Mouse (Mus musculus) embryo, embryonic 10.5 days (tissue): ENCODE data around the gene Dscaml1.

Experiments used
- DNase-seq: peaks from one replicate; pipeline ENCODE4 v3.0.0-alpha.2; 2015; ENCODE audit warnings: low spot score

Dscaml1 gene

GRCm38 (mm10) chr9:45454889-45455610 is 28.6 kb downstream of the Dscaml1 start:
- no peak for DNase-seq

DNA sequence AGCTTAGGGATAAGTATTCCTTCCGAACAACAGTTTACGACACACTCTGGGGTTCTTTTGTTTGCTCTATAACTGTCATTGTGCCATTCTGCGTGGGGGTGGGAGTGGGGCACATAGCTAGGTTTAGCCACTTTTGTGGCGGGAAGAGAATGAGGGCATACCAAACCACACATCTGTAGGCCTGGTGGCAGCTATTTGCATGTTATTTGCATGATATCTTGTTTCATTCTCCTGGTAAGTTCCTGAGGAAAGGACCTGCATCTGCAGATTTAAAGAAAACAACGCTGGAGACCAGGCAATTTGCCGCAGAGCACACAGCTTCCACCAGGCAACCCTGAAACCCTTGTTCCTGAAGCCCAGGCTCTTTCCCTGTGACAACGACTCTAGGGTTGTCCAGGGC is 30.8 kb downstream of the Dscaml1 start:
- DNase-seq, result no peak

GRCm38 (mm10) chr9:45458363-45458762 is 31.9 kb downstream of the Dscaml1 start:
- no peak for DNase-seq

- peak; percentile 50 for DNase-seq
Measured at GRCm38 (mm10) chr9:45465396-45466019, 39.1 kb downstream of the Dscaml1 start.

DNA sequence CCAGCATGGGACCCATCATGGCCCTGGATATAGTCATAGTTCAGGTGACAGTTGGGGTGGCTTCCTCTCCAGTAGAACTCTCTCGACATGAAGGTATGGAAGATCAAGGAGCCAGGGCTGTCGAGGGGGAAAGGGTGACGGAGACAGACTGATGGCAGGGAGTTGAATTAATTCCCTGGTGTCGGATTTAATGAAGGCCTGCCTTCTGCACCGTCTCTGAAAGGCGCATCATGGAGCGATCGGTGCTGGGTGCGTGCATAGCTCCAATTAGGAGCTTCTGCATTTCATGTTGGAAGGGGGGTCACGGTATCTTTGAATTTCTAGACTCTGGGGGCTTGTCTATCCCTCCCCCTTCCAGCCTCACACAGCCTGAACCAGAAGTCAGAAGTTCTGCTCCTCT is 41.8 kb downstream of the Dscaml1 start:
- no peak for DNase-seq

DNA sequence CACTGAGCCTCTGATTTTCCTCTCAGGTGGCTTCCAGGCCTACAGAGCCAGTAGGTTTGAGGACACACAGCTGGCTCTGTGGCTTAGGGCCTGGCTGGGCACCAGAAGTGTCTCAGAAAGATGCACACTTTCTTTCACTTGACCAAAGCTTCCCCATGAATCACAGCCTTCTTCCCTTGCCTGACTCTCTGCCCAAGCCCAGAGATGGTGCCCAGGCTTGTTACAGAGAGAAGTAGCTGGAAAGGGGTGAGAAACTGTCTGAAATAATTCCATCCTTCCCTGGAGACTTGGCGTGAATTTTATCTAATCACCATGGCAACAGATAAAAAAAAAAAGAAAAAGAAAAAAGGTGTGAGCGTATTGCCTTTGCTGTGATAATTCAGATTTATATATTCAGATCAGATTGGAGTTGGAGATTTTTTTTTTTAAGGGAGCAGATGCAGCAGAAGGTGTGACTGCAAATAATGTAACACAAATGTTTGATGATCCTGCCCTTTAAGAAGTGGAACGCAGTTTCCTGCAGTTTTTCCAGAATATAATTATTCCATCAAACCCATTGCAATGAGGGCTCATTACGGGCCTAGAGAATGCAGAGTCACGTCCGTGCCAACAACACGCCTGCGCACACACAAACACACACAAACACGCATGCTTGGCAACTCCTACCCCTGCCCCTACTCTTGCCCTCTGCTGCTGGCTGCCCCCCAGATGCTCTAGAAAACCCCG is 44.5 kb downstream of the Dscaml1 start:
- DNase-seq, result no peak

DNA sequence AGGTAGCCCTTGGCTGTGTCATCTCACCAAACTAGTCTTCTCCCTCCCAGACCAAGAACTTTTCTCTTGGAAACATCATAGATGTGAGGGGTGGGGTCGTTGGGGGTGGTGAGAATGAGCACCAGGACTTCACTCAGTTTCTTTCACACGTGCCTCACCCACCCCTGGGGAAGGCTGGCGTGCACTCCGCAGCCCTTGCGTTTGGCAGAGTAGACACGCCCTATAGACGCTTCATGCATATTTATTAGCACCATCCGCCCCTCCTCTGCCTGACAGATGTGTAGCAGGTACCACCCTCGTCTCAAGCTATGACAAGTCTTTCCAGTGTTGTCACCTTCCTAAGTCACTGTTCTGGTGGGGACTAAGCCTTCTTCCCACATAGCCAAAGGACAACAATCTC is 45.3 kb downstream of the Dscaml1 start:
- no peak for DNase-seq

GRCm38 (mm10) chr9:45474874-45475273 is 48.4 kb downstream of the Dscaml1 start:
- DNase-seq, result no peak

DNA sequence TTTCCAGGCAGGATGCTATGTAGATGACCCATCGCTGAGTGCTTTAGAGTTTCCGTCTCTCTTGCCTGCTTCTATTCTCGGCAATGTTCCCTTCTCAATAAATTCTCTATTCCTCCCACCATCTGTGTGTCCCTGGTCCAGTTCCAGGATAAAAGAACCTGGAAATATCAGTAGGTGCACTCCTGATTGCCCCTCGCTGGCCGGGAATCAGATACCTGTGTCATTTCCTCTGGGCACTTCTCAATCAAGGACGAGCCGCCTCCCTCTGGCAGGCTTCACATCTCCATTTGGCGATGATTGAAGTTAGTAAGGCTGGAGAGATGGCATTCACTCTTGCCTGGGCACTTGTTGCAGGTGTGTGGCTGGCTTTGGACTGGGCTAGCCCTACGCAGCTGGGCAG is 54.5 kb downstream of the Dscaml1 start:
- DNase-seq, result no peak

GRCm38 (mm10) chr9:45486665-45487074 is 60.2 kb downstream of the Dscaml1 start:
- DNase-seq, result no peak

- DNase-seq, result no peak
Measured at GRCm38 (mm10) chr9:45487179-45487801, 60.9 kb downstream of the Dscaml1 start.

DNA sequence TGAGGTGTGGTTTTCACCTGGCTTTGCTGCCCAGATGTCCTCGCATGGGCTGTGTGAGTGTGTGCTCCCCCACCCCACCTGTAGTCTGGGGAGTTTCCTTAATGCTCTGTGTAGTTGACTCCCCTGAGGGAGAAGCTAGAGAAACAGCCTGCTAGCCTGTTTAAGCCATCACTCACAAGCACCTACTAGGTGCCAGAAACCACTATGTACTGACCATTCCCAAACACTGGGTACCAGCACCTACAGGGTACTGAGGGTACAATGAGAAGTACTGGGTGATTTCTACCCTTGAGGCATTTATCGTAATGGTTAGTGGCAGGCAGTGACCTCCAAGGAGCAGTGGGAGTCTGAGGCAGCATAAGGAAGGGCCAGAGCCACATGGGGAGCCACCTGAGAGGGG is 64.5 kb downstream of the Dscaml1 start:
- DNase-seq, result no peak

DNA sequence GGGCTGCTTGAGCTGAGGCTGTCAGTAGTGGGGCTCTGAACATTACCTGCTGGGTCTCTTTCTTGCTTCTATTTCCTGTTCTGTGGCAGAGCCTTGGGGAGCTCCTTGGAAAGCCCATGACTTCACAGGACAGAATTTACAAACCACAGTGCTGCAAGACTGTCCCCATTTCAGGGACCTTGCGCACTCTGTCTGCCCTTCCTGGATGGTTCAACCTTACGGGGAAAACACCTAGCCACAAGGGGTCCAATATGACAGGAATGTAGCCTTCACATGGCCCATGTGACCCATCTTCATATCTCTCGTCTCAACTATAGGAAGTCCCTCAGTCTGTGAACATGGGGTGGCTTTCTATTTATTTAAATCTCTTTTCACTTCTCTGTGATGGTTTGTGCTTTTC is 68.5 kb downstream of the Dscaml1 start:
- DNase-seq, result no peak

- DNase-seq, result no peak
Measured at GRCm38 (mm10) chr9:45496340-45496739, 69.9 kb downstream of the Dscaml1 start.

DNA sequence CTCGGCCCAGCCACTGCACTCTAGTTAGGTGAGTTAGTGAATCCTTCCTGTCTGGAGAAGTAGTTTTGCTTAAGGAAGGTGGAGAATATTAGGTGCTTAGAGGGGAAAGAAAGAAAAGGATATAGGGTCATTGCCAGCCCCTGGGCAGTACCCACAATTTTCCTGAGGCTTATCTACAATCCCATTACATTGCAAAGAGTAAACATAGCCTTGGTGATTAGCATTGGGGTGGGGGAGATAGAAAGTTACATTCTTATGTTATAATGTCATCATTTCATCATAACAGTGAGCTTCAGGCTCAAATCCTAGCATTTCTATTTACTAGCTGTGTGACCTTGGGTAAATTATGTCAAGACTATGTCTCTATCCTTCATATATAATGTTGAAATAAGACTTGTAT is 70.5 kb downstream of the Dscaml1 start:
- DNase-seq, result no peak

DNA sequence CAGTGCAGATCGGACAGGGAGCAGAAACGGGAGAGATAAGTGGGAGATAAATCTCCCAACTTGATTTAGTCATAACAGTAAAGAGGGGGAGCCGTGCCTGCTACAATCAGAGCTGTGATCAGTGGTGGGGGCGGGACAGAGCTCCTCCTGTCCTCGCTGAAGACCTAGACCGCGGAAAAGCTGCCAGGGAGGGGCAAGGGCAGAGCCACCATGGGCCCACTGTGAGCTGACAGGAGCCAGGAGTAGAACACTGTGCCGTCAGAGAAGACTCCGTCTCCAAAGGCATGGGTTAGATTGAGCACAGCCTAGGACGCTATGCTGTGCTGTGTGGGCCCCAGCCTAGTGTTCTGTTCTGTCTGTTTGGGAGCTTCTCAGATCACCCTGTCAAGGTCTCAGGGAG is 72.8 kb downstream of the Dscaml1 start:
- DNase-seq, result no peak

- DNase-seq, result no peak
Measured at GRCm38 (mm10) chr9:45500071-45500595, 73.7 kb downstream of the Dscaml1 start.

DNA sequence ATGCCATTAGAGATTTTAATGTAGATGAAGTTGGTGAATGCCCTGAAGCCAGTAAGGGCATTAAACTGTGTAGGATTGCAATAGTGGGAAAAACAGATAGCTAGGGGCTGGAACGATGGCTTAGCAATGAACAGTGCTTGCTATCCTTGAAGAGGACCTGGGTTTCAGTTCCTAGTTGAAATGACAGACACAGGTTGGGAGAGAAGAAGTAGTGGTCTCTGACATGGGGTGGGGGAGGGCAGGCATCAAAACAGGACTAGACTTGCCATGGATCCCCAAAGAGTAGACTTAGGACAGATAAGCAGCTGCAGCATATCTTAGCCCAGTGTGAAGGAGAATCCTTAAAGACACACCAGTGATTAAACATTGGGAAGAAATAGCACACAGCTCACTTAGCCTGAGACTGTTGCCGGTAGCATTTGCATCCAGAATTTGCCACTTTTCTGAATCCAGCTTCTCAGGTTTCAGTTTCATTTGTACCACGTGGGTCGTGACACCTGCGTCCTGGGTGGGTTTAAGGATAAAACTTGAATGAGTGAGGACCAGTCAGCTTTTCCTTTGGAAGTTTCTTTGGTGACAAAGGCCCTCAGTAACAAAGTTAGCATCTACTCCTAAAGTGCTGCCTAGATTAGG is 75.0 kb downstream of the Dscaml1 start:
- no peak for DNase-seq

DNA sequence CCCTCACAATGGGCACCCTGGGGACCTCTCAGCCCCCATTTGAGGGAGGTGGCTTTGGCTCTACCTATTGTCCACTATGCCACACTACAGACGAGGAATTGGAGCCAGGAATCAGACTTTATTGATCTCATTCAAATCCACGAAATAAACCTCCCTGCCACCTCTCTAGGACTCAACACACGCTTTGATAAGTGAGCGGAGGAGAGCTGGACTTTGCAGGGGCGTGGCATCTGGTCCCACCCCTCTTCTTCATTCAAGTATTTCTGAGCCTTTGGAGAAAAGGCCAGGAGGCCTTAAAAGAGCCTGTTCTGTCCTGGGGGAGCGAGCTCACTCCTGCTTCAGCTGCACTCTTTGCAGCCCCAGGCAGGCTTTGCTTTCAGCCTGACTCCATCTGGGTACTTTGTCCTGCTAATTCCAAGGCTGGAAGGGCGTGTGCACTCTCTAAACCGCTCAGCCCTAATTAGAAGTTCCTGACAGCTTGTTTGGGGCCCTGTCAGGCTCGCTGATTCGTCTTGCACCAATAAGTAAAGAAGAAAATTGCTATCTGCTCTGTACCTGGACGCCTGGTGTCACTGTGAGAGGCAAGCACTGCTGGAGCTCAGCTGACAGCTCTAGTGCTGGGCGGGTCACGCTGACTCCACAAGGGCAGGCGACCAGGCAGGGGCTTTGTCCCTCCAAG is 75.7 kb downstream of the Dscaml1 start:
- DNase-seq, result peak; percentile 44

DNA sequence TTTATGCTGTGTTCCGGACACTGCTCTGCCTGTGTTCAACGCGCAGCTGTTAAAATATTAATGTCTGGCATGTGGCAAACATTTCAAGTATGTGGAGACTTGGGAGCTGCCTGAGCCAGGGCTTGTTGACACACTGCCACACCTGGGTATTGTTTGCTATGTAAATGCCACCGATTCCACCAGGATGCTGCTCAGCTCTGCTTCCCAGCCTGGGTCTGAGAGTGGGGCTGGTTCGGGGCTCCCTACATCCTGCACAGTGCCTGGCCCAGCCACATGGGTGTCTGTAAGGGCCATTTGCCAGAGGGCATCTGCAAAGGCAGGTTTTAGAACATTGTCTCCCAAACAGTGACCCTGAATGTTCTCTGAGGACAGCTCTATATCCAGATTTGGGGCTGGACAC is 78.5 kb downstream of the Dscaml1 start:
- no peak for DNase-seq

DNA sequence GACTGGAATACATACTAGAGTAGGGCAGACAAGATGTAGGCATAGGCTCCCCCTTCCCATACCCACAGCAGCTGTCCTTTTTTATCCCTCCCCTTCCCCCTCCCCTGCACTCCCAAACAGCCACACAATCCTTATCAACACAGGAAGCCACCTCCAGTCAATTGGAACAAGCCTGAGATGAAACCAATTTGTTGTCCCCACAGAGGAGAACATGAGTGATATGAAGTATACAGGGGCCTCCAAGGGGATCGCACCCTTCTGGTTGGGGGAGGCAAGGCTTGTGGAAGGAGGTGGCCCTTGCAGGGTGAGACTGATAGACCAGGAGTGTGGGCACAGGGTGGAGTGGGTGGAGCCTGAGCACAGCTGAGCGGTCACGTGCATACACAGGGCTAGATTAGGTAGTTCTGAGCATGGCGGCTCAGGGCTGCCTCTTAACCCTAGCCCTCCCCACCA is 79.1 kb downstream of the Dscaml1 start:
- DNase-seq, result no peak
